Mouse (Mus musculus): Measurements from ENCODE around the gene Fip1l1. TPM values are rescaled to one million over a fixed set of nuclear protein-coding genes. Genes with fewer than 3 reads are reported as not detected.
A peak's percentile ranks its signal among the peaks of the same experiment; 100 is the strongest.

Gene Fip1l1
- polyA plus RNA-seq, 2 experiments: 69.7 to 92.0 TPM

- WGBS: 28% methylated on average over 18 of the region's 18 CpGs
- no peak for DNase-seq (ENCODE audit: low spot score)
- peak overlapping the region; percentile 19; the same call in 1 of the 2 replicates for H3K27ac ChIP-seq (replicated peaks; ENCODE audit: low read depth, low read length)
These were observed 78.4 kb downstream of the Fip1l1 start for GRCm38 (mm10) chr5:74613491-74614151.

GRCm38 (mm10) chr5:74617816-74618572 is 82.7 kb downstream of the Fip1l1 start:
- no peaks in the 10 kb centered on the region for H3K36me3 ChIP-seq (ENCODE audit: control insufficient read depth, insufficient read depth, low read length)

More at GRCm38 (mm10) chr5:74613491-74614151, 78.4 kb downstream of the Fip1l1 start:
- Histone ChIP-seq H3K4me1 (ENCODE audit: control insufficient read depth, insufficient read depth, low read length) (peaks cover 25% of the 10 kb centered on the region), H3K4me2 (replicated peaks; ENCODE audit: low read depth, low read length, severe bottlenecking) (peak overlapping the region; percentile 10; the same call in 1 of the 2 replicates), H3K27me3 (ENCODE audit: control insufficient read depth, insufficient read depth, low read length) (no peaks in the 10 kb centered on the region), H3K9me3 (ENCODE audit: control insufficient read depth, low read length) (no peaks in the 10 kb centered on the region), H3K4me3 (replicated peaks; ENCODE audit: low read length) (no peak overlapping the region), H3K36me3 (ENCODE audit: control insufficient read depth, insufficient read depth, low read length) (no peaks in the 10 kb centered on the region), H3K9ac (ENCODE audit: low read depth, low read length, severe bottlenecking) (peak overlapping the region; percentile 14; the same call in 1 of the 2 replicates)
- no peak for ATAC-seq (ENCODE audit: low FRiP score, low read depth)
- TF ChIP-seq POLR2A (IDR thresholded peaks at IDR 0.05; ENCODE audit: borderline replicate concordance, extremely low read depth, insufficient read depth, insufficient read length): no peak

GRCm38 (mm10) chr5:74618573-74619059 is 83.4 kb downstream of the Fip1l1 start:
- no peak for DNase-seq (ENCODE audit: low spot score)

More at GRCm38 (mm10) chr5:74617816-74618572, 82.7 kb downstream of the Fip1l1 start:
- 26% methylated on average over 12 of the region's 13 CpGs for WGBS
- Histone ChIP-seq H3K4me3 (replicated peaks; ENCODE audit: low read length) (no peak overlapping the region), H3K9me3 (ENCODE audit: control insufficient read depth, low read length) (no peaks in the 10 kb centered on the region), H3K4me2 (replicated peaks; ENCODE audit: low read depth, low read length, severe bottlenecking) (no peak overlapping the region), H3K27me3 (ENCODE audit: control insufficient read depth, insufficient read depth, low read length) (no peaks in the 10 kb centered on the region), H3K9ac (ENCODE audit: low read depth, low read length, severe bottlenecking) (no peak overlapping the region), H3K4me1 (ENCODE audit: control insufficient read depth, insufficient read depth, low read length) (peaks cover 36% of the 10 kb centered on the region), H3K27ac (replicated peaks; ENCODE audit: low read depth, low read length) (0 out of 2 replicates have a peak overlapping the region, but pooled peaks have one; percentile 6)
- no peak for ATAC-seq (ENCODE audit: low FRiP score, low read depth)
- no peak for TF ChIP-seq POLR2A (IDR thresholded peaks at IDR 0.05; ENCODE audit: borderline replicate concordance, extremely low read depth, insufficient read depth, insufficient read length)
- DNase-seq (ENCODE audit: low spot score): no peak

GRCm38 (mm10) chr5:74621691-74622470 is 86.6 kb downstream of the Fip1l1 start:
- Histone ChIP-seq H3K27ac (replicated peaks; ENCODE audit: low read depth, low read length) (peak overlapping the region; percentile 69), H3K4me3 (replicated peaks; ENCODE audit: low read length) (no peak overlapping the region), H3K4me2 (replicated peaks; ENCODE audit: low read depth, low read length, severe bottlenecking) (no peak overlapping the region), H3K4me1 (ENCODE audit: control insufficient read depth, insufficient read depth, low read length) (peaks cover 25% of the 10 kb centered on the region), H3K9ac (ENCODE audit: low read depth, low read length, severe bottlenecking) (no peak overlapping the region), H3K9me3 (ENCODE audit: control insufficient read depth, low read length) (no peaks in the 10 kb centered on the region), H3K27me3 (ENCODE audit: control insufficient read depth, insufficient read depth, low read length) (no peaks in the 10 kb centered on the region), H3K36me3 (ENCODE audit: control insufficient read depth, insufficient read depth, low read length) (no peaks in the 10 kb centered on the region)
- 20% methylated on average over 7 of the region's 7 CpGs for WGBS
- DNase-seq (ENCODE audit: low spot score) (no peak), ATAC-seq (ENCODE audit: low FRiP score, low read depth) (no peak)
- TF ChIP-seq POLR2A (IDR thresholded peaks at IDR 0.05; ENCODE audit: borderline replicate concordance, extremely low read depth, insufficient read depth, insufficient read length): no peak

More at GRCm38 (mm10) chr5:74618573-74619059, 83.4 kb downstream of the Fip1l1 start:
- Histone ChIP-seq H3K27ac (replicated peaks; ENCODE audit: low read depth, low read length) (no peak overlapping the region), H3K4me2 (replicated peaks; ENCODE audit: low read depth, low read length, severe bottlenecking) (no peak overlapping the region), H3K9ac (ENCODE audit: low read depth, low read length, severe bottlenecking) (no peak overlapping the region), H3K9me3 (ENCODE audit: control insufficient read depth, low read length) (no peaks in the 10 kb centered on the region), H3K4me1 (ENCODE audit: control insufficient read depth, insufficient read depth, low read length) (peaks cover 30% of the 10 kb centered on the region), H3K36me3 (ENCODE audit: control insufficient read depth, insufficient read depth, low read length) (no peaks in the 10 kb centered on the region), H3K4me3 (replicated peaks; ENCODE audit: low read length) (no peak overlapping the region), H3K27me3 (ENCODE audit: control insufficient read depth, insufficient read depth, low read length) (no peaks in the 10 kb centered on the region)
- no peak for ATAC-seq (ENCODE audit: low FRiP score, low read depth)
- 61% methylated on average over 3 of the region's 3 CpGs for WGBS
- TF ChIP-seq POLR2A (IDR thresholded peaks at IDR 0.05; ENCODE audit: borderline replicate concordance, extremely low read depth, insufficient read depth, insufficient read length): no peak
